Mouse (Mus musculus) neutrophil, adult 5-6 weeks (primary cell): Measurements from ENCODE around the gene Srcap. TPM values are rescaled to one million over a fixed set of nuclear protein-coding genes. Genes with fewer than 3 reads are reported as not detected.
"Not testable (repeated sequence)": the region's sequence is repeated elsewhere in the genome, so short reads cannot be mapped to it uniquely, and the experiment has no call there.

Source experiments
- ATAC-seq: fragments of 151-379, 151-347 bp; 2 replicates; pipeline ENCODE4 v1.8.0; 2017; ENCODE audit warnings: mild to moderate bottlenecking, moderate TSS enrichment; ENCODE audit not compliant: insufficient number of reproducible peaks, poor library complexity, low FRiP score, severe bottlenecking; ENCODE audit errors: extremely low read depth
- total RNA-seq: library from RNA; stranded (forward); fragments of 200-1000 nt; gene quantifications from 2 replicates; pipeline ENCODE4 v1.2.3, GENCODE M21; 2017

Srcap gene
- 38.2 and 45.9 TPM in 2 replicates for total RNA-seq

GRCm38 (mm10) chr7:127511808-127512230 lies at the start of gene Srcap:
Gene Srcap, plus strand, starts transcription at chr7:127511983.
- peak; percentile 95 for ATAC-seq

GRCm38 (mm10) chr7:127465191-127465590 lies 46.6 kb upstream of the Srcap start:
- ATAC-seq, result no peak

GRCm38 (mm10) chr7:127465670-127466069 lies 46.1 kb upstream of the Srcap start:
- not testable (repeated sequence) for ATAC-seq

GRCm38 (mm10) chr7:127466606-127467005 lies 45.2 kb upstream of the Srcap start:
- ATAC-seq, result no peak

GRCm38 (mm10) chr7:127470011-127470715 lies 41.6 kb upstream of the Srcap start:
- no peak for ATAC-seq

- ATAC-seq, result peak; percentile 92
These were observed 40.8 kb upstream of the Srcap start for GRCm38 (mm10) chr7:127470743-127471645.

GRCm38 (mm10) chr7:127471646-127472010 lies 40.2 kb upstream of the Srcap start:
- ATAC-seq, result no peak

- no peak for ATAC-seq
These were observed 39.7 kb upstream of the Srcap start for GRCm38 (mm10) chr7:127472060-127472459.

- no peak for ATAC-seq
These were observed 38.1 kb upstream of the Srcap start for GRCm38 (mm10) chr7:127473705-127474104.

- ATAC-seq, result no peak
These were observed 37.3 kb upstream of the Srcap start for GRCm38 (mm10) chr7:127474378-127475070.

- no peak for ATAC-seq
These were observed 36.5 kb upstream of the Srcap start for GRCm38 (mm10) chr7:127475186-127475740.

GRCm38 (mm10) chr7:127476336-127476735 lies 35.4 kb upstream of the Srcap start:
- ATAC-seq, result no peak

GRCm38 (mm10) chr7:127476855-127477254 lies 34.9 kb upstream of the Srcap start:
- ATAC-seq, result no peak

- peak; percentile 74 for ATAC-seq
These were observed 33.8 kb upstream of the Srcap start for GRCm38 (mm10) chr7:127477687-127478634.

- ATAC-seq, result peak; percentile 28
These were observed 33.0 kb upstream of the Srcap start, which contains the start of gene Fbrs for GRCm38 (mm10) chr7:127478635-127479317. Gene Fbrs, plus strand, starts transcription at chr7:127479199.

- no peak for ATAC-seq
These were observed 32.2 kb upstream of the Srcap start for GRCm38 (mm10) chr7:127479318-127480225.

- ATAC-seq, result no peak
These were observed 31.5 kb upstream of the Srcap start for GRCm38 (mm10) chr7:127480321-127480720.
